In the genomic region with DNA sequence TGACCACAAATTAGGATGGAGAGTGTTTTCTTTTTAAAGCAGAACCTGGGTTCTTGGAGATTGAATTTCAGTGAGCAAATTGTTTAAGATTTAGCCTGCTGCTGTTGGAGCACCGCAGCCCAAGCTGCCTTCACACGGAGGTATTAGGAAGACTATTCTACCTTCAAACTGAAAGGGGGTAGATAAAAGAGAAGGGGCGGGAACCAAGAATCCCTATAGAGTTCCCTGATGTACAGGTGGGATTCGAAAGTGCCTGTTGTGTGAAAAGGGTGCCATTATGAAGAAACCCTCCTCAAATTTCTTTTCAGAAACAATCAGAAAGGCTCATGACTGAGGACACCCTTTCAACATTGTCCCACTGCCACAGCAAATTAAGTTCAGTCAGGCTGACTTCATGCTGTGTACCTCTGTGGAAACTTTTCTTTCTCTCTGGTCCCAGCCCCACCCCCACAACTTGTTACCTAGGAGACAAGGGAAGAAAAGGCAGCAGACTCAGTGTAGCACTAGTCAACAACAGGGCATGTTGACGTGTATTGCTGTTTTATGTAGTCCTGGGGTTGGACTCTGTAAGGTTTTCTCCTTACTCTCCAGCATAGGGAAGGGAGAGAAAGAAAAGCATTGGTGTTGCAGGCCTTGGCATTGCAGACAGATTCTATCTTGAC, we compare ENCODE assay signal across 13 mouse cellular contexts.
A peak's percentile ranks its signal among the peaks of the same experiment; 100 is the strongest.
DNase-seq lines count a peak whose midpoint lies in the region; ATAC-seq lines count a peak whose summit lies in the region.
"Had no signal": no experiment of that assay in that cellular context is flagged by ENCODE, and none has a peak within 500 bp of the region (broad histone marks: within the 10 kb centered on the region; RNA-seq: fewer than 3 reads in every experiment).

No protein-coding gene starts in this region.

- H3K36me3 ChIP-seq in neural tube, embryonic 11.5 days (ENCODE audit: control insufficient read depth, insufficient read depth, low read length), result no peaks in the 10 kb centered on the region
- no peaks in the 10 kb centered on the region for H3K36me3 ChIP-seq in neural tube, embryonic 15.5 days
- H3K36me3 ChIP-seq in embryonic facial prominence, embryonic 12.5 days, result no peaks in the 10 kb centered on the region
- H3K36me3 ChIP-seq in hindbrain, embryonic 13.5 days, result no peaks in the 10 kb centered on the region
- H3K36me3 ChIP-seq in neural tube, embryonic 14.5 days (ENCODE audit: control insufficient read depth, insufficient read depth, low read length), result no peaks in the 10 kb centered on the region
- H3K36me3 ChIP-seq: limb, embryonic 15.5 days had no signal

- ATAC-seq in neural tube, embryonic 11.5 days (ENCODE audit: insufficient read depth, low FRiP score, low TSS enrichment), result peak; percentile 89
- no peak for ATAC-seq in neural tube, embryonic 15.5 days (ENCODE audit: low FRiP score)
- peak; percentile 79; the same call in 1 of the 2 replicates for ATAC-seq in embryonic facial prominence, embryonic 12.5 days (ENCODE audit: insufficient number of reproducible peaks, insufficient read depth, low FRiP score, low TSS enrichment)
- ATAC-seq in hindbrain, embryonic 13.5 days (ENCODE audit: low FRiP score), result peak; percentile 73; the same call in 1 of the 2 replicates
- peak; percentile 69; the same call in 1 of the 2 replicates for ATAC-seq in neural tube, embryonic 14.5 days (ENCODE audit: low read depth)
- ATAC-seq: intestine, embryonic 16.5 days had no signal

- H3K9ac ChIP-seq in neural tube, embryonic 11.5 days (ENCODE audit: low read length), result no peak overlapping the region
- H3K9ac ChIP-seq in neural tube, embryonic 15.5 days (replicated peaks), result no peak overlapping the region
- no peak overlapping the region for H3K9ac ChIP-seq in embryonic facial prominence, embryonic 12.5 days
- no peak overlapping the region for H3K9ac ChIP-seq in hindbrain, embryonic 13.5 days
- no peak overlapping the region for H3K9ac ChIP-seq in neural tube, embryonic 14.5 days (replicated peaks; ENCODE audit: low read depth, low read length)
- H3K9ac ChIP-seq: limb, embryonic 15.5 days; lung, embryonic 14.5 days had no signal

- DNase-seq in neural tube, embryonic 11.5 days (ENCODE audit: low spot score), result peak; percentile 48
- DNase-seq in kidney, postnatal 36 days, result no peak
- DNase-seq in cerebellum, adult 18-20 months, result no peak
- DNase-seq in left cerebral cortex, adult 9 months (ENCODE audit: low spot score in 2 of 2), result no peak
- DNase-seq: gastrocnemius, postnatal 25 days; kidney, postnatal 10 days; lung, embryonic 14.5 days had no signal

- WGBS in neural tube, embryonic 11.5 days, result 8% methylated on average over 5 of the region's 5 CpGs
- 13% methylated on average over 5 of the region's 5 CpGs for WGBS in neural tube, embryonic 15.5 days
- WGBS in embryonic facial prominence, embryonic 12.5 days, result 20% methylated on average over 5 of the region's 5 CpGs
- 4% methylated on average over 5 of the region's 5 CpGs for WGBS in hindbrain, embryonic 13.5 days
- 6% methylated on average over 5 of the region's 5 CpGs for WGBS in neural tube, embryonic 14.5 days

- H3K27ac ChIP-seq in neural tube, embryonic 11.5 days (ENCODE audit: low read depth, low read length), result no peak overlapping the region
- H3K27ac ChIP-seq in neural tube, embryonic 15.5 days (replicated peaks), result no peak overlapping the region
- no peak overlapping the region for H3K27ac ChIP-seq in embryonic facial prominence, embryonic 12.5 days
- no peak overlapping the region for H3K27ac ChIP-seq in hindbrain, embryonic 13.5 days
- H3K27ac ChIP-seq in neural tube, embryonic 14.5 days (ENCODE audit: low read depth, low read length), result no peak overlapping the region
- H3K27ac ChIP-seq: limb, embryonic 15.5 days had no signal

- H3K4me3 ChIP-seq in neural tube, embryonic 11.5 days (ENCODE audit: low read depth, low read length), result no peak overlapping the region
- no peak overlapping the region for H3K4me3 ChIP-seq in neural tube, embryonic 15.5 days (replicated peaks)
- no peak overlapping the region for H3K4me3 ChIP-seq in embryonic facial prominence, embryonic 12.5 days
- no peak overlapping the region for H3K4me3 ChIP-seq in hindbrain, embryonic 13.5 days
- H3K4me3 ChIP-seq in neural tube, embryonic 14.5 days (ENCODE audit: low read depth, low read length), result no peak overlapping the region
- H3K4me3 ChIP-seq: limb, embryonic 15.5 days had no signal

- no peaks in the 10 kb centered on the region for H3K9me3 ChIP-seq in neural tube, embryonic 11.5 days (ENCODE audit: control insufficient read depth, low read length)
- no peaks in the 10 kb centered on the region for H3K9me3 ChIP-seq in neural tube, embryonic 15.5 days (replicated peaks)
- H3K9me3 ChIP-seq in embryonic facial prominence, embryonic 12.5 days, result no peaks in the 10 kb centered on the region
- H3K9me3 ChIP-seq in hindbrain, embryonic 13.5 days, result no peaks in the 10 kb centered on the region
- H3K9me3 ChIP-seq in neural tube, embryonic 14.5 days (ENCODE audit: control insufficient read depth, low read length), result no peaks in the 10 kb centered on the region
- H3K9me3 ChIP-seq: limb, embryonic 15.5 days had no signal

- 0 out of 2 replicates have a peak, but pooled peaks cover 2% of the 10 kb centered on the region for H3K4me1 ChIP-seq in neural tube, embryonic 11.5 days (ENCODE audit: control insufficient read depth, insufficient read depth, low read length)
- H3K4me1 ChIP-seq in neural tube, embryonic 15.5 days, result 0 out of 2 replicates have a peak, but pooled peaks cover 7% of the 10 kb centered on the region
- H3K4me1 ChIP-seq in embryonic facial prominence, embryonic 12.5 days, result peaks cover 12% of the 10 kb centered on the region; the same call in 1 of the 2 replicates
- H3K4me1 ChIP-seq in hindbrain, embryonic 13.5 days (replicated peaks), result peaks cover 13% of the 10 kb centered on the region
- H3K4me1 ChIP-seq in neural tube, embryonic 14.5 days (ENCODE audit: control insufficient read depth, insufficient read depth, low read length), result no peaks in the 10 kb centered on the region
- H3K4me1 ChIP-seq: limb, embryonic 15.5 days had no signal

- H3K4me2 ChIP-seq in neural tube, embryonic 11.5 days (ENCODE audit: low read depth), result no peak overlapping the region
- H3K4me2 ChIP-seq in neural tube, embryonic 15.5 days, result no peak overlapping the region
- no peak overlapping the region for H3K4me2 ChIP-seq in embryonic facial prominence, embryonic 12.5 days (replicated peaks)
- no peak overlapping the region for H3K4me2 ChIP-seq in hindbrain, embryonic 13.5 days
- H3K4me2 ChIP-seq in neural tube, embryonic 14.5 days (ENCODE audit: low read depth, low read length), result no peak overlapping the region
- H3K4me2 ChIP-seq: limb, embryonic 15.5 days; lung, embryonic 14.5 days had no signal

- H3K27me3 ChIP-seq in neural tube, embryonic 11.5 days (ENCODE audit: control insufficient read depth, insufficient read depth, low read length), result no peaks in the 10 kb centered on the region
- H3K27me3 ChIP-seq in neural tube, embryonic 15.5 days (replicated peaks), result no peaks in the 10 kb centered on the region
- H3K27me3 ChIP-seq in embryonic facial prominence, embryonic 12.5 days, result no peaks in the 10 kb centered on the region
- H3K27me3 ChIP-seq in hindbrain, embryonic 13.5 days, result no peaks in the 10 kb centered on the region
- no peaks in the 10 kb centered on the region for H3K27me3 ChIP-seq in neural tube, embryonic 14.5 days (ENCODE audit: control insufficient read depth, insufficient read depth, low read length)
- H3K27me3 ChIP-seq: limb, embryonic 15.5 days had no signal
